Mouse (Mus musculus) MEL (cell line): ENCODE data around the gene Dpm1. TPM values are rescaled to one million over a fixed set of nuclear protein-coding genes. Genes with fewer than 3 reads are reported as not detected.

ENCODE experiments used
- DNase-seq: peaks from one replicate; pipeline ENCODE4 v3.0.0; 2011; ENCODE audit warnings: low read depth, low spot score
- H3K27ac ChIP-seq: 2 replicates; pipeline ENCODE4 v1.5.1; 2012; ENCODE audit warnings: low read depth, mild to moderate bottlenecking, control low read depth, low read length, moderate library complexity; ENCODE audit not compliant: control insufficient read depth
- H3K27me3 ChIP-seq, 2 experiments: fragments of 150-350 bp in 1 of 2; sonication (generic) in 1 of 2; 2 replicates each; pipeline ENCODE4 v1.6.1; 2012; ENCODE audit warnings: low read length in 2 of 2, mild to moderate bottlenecking in 2 of 2, improper control_type of control experiment in 1 of 2, moderate library complexity in 1 of 2; ENCODE audit not compliant: insufficient read depth in 2 of 2, control insufficient read depth in 1 of 2
- H3K36me3 ChIP-seq, 2 experiments: 2 replicates each; pipeline ENCODE4 v1.6.1; 2012 to 2014; ENCODE audit warnings: low read length in 2 of 2, improper control_type of control experiment in 1 of 2, inconsistent platforms in 1 of 2, mild to moderate bottlenecking in 1 of 2; ENCODE audit not compliant: insufficient read depth in 2 of 2, control insufficient read depth in 1 of 2
- H3K4me1 ChIP-seq, 2 experiments: fragments of 150-350 bp in 1 of 2; sonication (generic) in 1 of 2; 2 replicates each; pipeline ENCODE4 v1.6.1; 2012; ENCODE audit warnings: low read length in 2 of 2, improper control_type of control experiment in 1 of 2, mild to moderate bottlenecking in 1 of 2; ENCODE audit not compliant: insufficient read depth in 2 of 2, control insufficient read depth in 1 of 2
- H3K4me3 ChIP-seq, 2 experiments: fragments of 150-350 bp in 1 of 2; sonication (generic) in 1 of 2; 2 replicates each; pipeline ENCODE4 v1.5.1; 2012; ENCODE audit warnings: low read depth in 2 of 2, low read length in 2 of 2, mild to moderate bottlenecking in 2 of 2, moderate library complexity in 2 of 2, control low read depth in 1 of 2, improper control_type of control experiment in 1 of 2; ENCODE audit not compliant: control insufficient read depth in 1 of 2, insufficient read depth in 1 of 2
- H3K79me2 ChIP-seq: 2 replicates; pipeline ENCODE4 v1.6.1; 2012; ENCODE audit warnings: mild to moderate bottlenecking, low read length, moderate library complexity; ENCODE audit not compliant: control insufficient read depth, poor library complexity, insufficient read depth
- H3K9ac ChIP-seq: 2 replicates; pipeline ENCODE4 v1.6.1; 2012; ENCODE audit warnings: low read depth, mild to moderate bottlenecking, control low read depth, low read length, moderate library complexity; ENCODE audit not compliant: control insufficient read depth, poor library complexity, severe bottlenecking
- H3K9me3 ChIP-seq: fragments of 150-350 bp; sonication (generic); replicated peaks from 2 replicates; pipeline ENCODE4 v1.6.1; 2012; ENCODE audit warnings: mild to moderate bottlenecking, low read length, improper control_type of control experiment, moderate library complexity; ENCODE audit not compliant: insufficient read depth
- BHLHE40 ChIP-seq: IDR thresholded peaks from 2 replicates; pipeline ENCODE4 v1.6.1; 2012; ENCODE audit warnings: low read depth, mild to moderate bottlenecking, inconsistent platforms, low read length, improper control_type of control experiment, borderline replicate concordance
- CHD2 ChIP-seq: IDR thresholded peaks from 2 replicates; pipeline ENCODE4 v1.6.1; 2011; ENCODE audit warnings: low read length, improper control_type of control experiment
- CTCF ChIP-seq, 3 experiments: IDR thresholded peaks in 2 of 3; conservative IDR thresholded peaks in 1 of 3; 2 replicates each; pipeline ENCODE4 v1.5.1; 2011 to 2012; ENCODE audit warnings: low read length in 3 of 3, low read depth in 2 of 3, mild to moderate bottlenecking in 2 of 3, improper control_type of control experiment in 1 of 3, inconsistent platforms in 1 of 3, mixed read lengths in 1 of 3, moderate library complexity in 1 of 3; ENCODE audit not compliant: control insufficient read depth in 1 of 3, insufficient read depth in 1 of 3, poor library complexity in 1 of 3, severe bottlenecking in 1 of 3
- E2F4 ChIP-seq: IDR thresholded peaks from 2 replicates; pipeline ENCODE4 v1.6.1; 2011; ENCODE audit warnings: low read depth, low read length, improper control_type of control experiment, borderline replicate concordance
- HCFC1 ChIP-seq: IDR thresholded peaks from 2 replicates; pipeline ENCODE4 v1.6.1; 2012; ENCODE audit warnings: low read depth, mild to moderate bottlenecking, inconsistent platforms, low read length, improper control_type of control experiment, moderate library complexity
- MAZ ChIP-seq: IDR thresholded peaks from 2 replicates; pipeline ENCODE4 v1.6.1; 2012; ENCODE audit warnings: low read depth, mild to moderate bottlenecking, inconsistent platforms, low read length, improper control_type of control experiment
- MXI1 ChIP-seq: IDR thresholded peaks from 2 replicates; pipeline ENCODE4 v1.6.1; 2011; ENCODE audit warnings: mild to moderate bottlenecking, low read depth, low read length, improper control_type of control experiment
- NELFE ChIP-seq: IDR thresholded peaks from 2 replicates; pipeline ENCODE4 v1.6.1; 2011; ENCODE audit warnings: low read depth, low read length, improper control_type of control experiment
- POLR2A ChIP-seq, 2 experiments: IDR thresholded peaks; 2 replicates each; pipeline ENCODE4 v1.6.1; 2011 to 2012; ENCODE audit warnings: low read length in 2 of 2, mild to moderate bottlenecking in 2 of 2, control low read depth in 1 of 2, improper control_type of control experiment in 1 of 2, low read depth in 1 of 2, moderate library complexity in 1 of 2; ENCODE audit not compliant: control insufficient read depth in 1 of 2, insufficient read depth in 1 of 2, poor library complexity in 1 of 2
- TBP ChIP-seq: IDR thresholded peaks from 2 replicates; pipeline ENCODE4 v1.8.0; 2011; ENCODE audit warnings: low read depth, low read length, improper control_type of control experiment
- UBTF ChIP-seq: IDR thresholded peaks from 2 replicates; pipeline ENCODE4 v1.6.1; 2012; ENCODE audit warnings: low read depth, mild to moderate bottlenecking, inconsistent platforms, low read length, improper control_type of control experiment, moderate library complexity, borderline replicate concordance; ENCODE audit not compliant: insufficient read depth
- ZC3H11A ChIP-seq: IDR thresholded peaks from 2 replicates; pipeline ENCODE4 v1.6.1; 2012; ENCODE audit warnings: low read depth, mild to moderate bottlenecking, inconsistent platforms, low read length, improper control_type of control experiment
- ZKSCAN1 ChIP-seq: IDR thresholded peaks from 2 replicates; pipeline ENCODE4 v1.6.1; 2012; ENCODE audit warnings: low read depth, mild to moderate bottlenecking, inconsistent platforms, low read length, improper control_type of control experiment, moderate library complexity
- ZMIZ1 ChIP-seq: IDR thresholded peaks from 2 replicates; pipeline ENCODE4 v1.6.1; 2012; ENCODE audit warnings: low read depth, mild to moderate bottlenecking, inconsistent platforms, low read length, improper control_type of control experiment, moderate library complexity
- polyA plus RNA-seq, 2 experiments: library from polyadenylated mRNA; stranded (reverse) in 1 of 2; unstranded in 1 of 2; fragments of >175 nt in 1 of 2; fragments of >200 nt in 1 of 2; gene quantifications; 2 replicates each; pipeline versions ENCODE4 v1.2.1 to v1.2.4; 2012; ENCODE audit warnings: low replicate concordance in 2 of 2, low read depth in 1 of 2; ENCODE audit not compliant: insufficient read length in 2 of 2, insufficient read depth in 1 of 2, missing spikeins in 1 of 2
- total RNA-seq: library from RNA; depleted of rRNA; stranded (reverse); fragments of 300-350 nt; gene quantifications from 2 replicates; pipeline ENCODE4 v1.2.3, GENCODE M21; 2012

Gene Dpm1
- total and polyA plus RNA-seq, 3 experiments = 49.0 to 564 (median 63.5) TPM

DNA sequence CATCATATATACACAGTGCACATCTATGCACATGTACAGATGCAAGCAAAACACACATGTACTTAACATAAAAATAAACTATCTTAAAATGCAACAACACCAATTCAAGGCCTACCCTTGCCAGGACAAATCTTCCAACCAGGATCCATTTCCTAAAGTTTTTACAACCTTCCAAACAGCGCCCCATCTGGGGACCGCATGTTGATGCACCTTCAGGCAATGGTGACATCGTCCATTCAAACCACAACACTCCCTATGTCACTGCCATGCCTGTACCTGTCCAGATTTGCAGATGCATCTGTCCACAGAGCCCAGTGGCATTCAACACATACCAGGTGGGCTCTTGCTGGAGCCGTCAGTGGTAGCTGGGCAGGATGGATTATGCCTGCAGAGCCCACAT lies 12.9 kb upstream of the Dpm1 start:
- Histone ChIP-seq H3K27ac (no peak overlapping the region), H3K4me3 (no peak overlapping the region), H3K4me1 (no peaks in the 10 kb centered on the region)
- DNase-seq = no peak
- TF ChIP-seq CTCF (IDR thresholded peaks at IDR 0.05 in 2 of 3, conservative IDR thresholded peaks at IDR 0.05 in 1 of 3; ENCODE audit: control insufficient read depth in 1 of 3, insufficient read depth in 1 of 3, low read depth in 2 of 3, low read length in 3 of 3, poor library complexity in 1 of 3, severe bottlenecking in 1 of 3) = 0 out of 6 replicates have a peak, but pooled peaks of 2 of the 3 experiments have one; percentile 0 to 9
- no peak for TF ChIP-seq CHD2
- TF ChIP-seq, all 39 proteins: peak for 1
- Histone ChIP-seq H3K36me3 (no peaks in the 10 kb centered on the region), H3K27me3 (no peaks in the 10 kb centered on the region), H3K9me3 (no peaks in the 10 kb centered on the region), H3K9ac (no peak overlapping the region), H3K79me2 (no peaks in the 10 kb centered on the region)

DNA sequence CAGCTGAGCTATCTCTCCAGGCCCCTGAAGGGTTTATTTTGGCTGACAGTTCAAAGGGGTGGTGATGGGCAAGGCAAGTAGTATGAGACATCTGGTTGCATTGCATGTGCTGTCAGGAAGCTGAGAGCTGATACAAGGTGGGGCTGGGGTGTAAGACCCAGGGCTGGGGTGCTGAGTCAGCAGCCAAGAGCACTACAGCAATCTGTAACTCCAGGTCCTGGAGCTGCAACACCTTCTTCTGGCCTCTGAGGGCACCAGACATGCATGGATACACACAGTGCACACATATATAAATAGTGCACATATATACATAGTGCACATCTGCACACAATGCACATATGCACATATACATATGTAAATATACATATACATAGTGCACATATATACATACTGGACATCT lies 12.4 kb upstream of the Dpm1 start:
- TF ChIP-seq UBTF (no peak), MXI1 (no peak), CHD2 (no peak), BHLHE40 (no peak), ZMIZ1 (no peak), TBP (no peak), MAZ (no peak)
- H3K79me2 ChIP-seq = no peaks in the 10 kb centered on the region
- no peaks in the 10 kb centered on the region for H3K9me3 ChIP-seq

DNA sequence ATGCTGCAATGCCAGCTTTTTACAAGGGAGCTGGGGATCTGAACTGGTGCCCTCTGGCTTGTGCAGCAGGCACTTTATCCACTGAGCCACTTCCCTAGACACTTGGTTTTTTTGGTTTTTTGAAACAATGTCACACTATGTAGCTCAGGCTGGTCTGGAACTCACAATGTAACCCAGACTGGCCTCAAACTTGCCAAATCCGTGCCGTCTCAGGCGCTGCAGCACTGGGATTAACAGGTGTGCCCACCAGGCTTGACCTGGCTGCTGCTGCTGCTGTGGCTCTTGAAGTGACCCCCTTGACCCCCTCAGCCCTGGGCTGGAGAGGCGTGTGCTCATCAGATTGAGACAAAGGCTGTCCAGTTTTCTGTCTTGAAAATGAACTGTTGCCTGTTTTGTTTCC lies 7.9 kb upstream of the Dpm1 start:
- no peaks in the 10 kb centered on the region for H3K4me1 ChIP-seq
- no peaks in the 10 kb centered on the region for H3K27me3 ChIP-seq
- no peak overlapping the region for H3K9ac ChIP-seq
- H3K36me3 ChIP-seq = no peaks in the 10 kb centered on the region
- no peaks in the 10 kb centered on the region for H3K79me2 ChIP-seq
- DNase-seq = no peak
- no peak overlapping the region for H3K4me3 ChIP-seq
- H3K27ac ChIP-seq = no peak overlapping the region
- TF ChIP-seq HCFC1 (no peak), E2F4 (no peak), POLR2A (IDR thresholded peaks at IDR 0.05; ENCODE audit: control insufficient read depth in 1 of 2, insufficient read depth in 1 of 2, low read depth in 1 of 2, low read length in 2 of 2, poor library complexity in 1 of 2) (no peak), ZKSCAN1 (no peak), NELFE (no peak), CTCF (IDR thresholded peaks at IDR 0.05 in 2 of 3, conservative IDR thresholded peaks at IDR 0.05 in 1 of 3; ENCODE audit: control insufficient read depth in 1 of 3, insufficient read depth in 1 of 3, low read depth in 2 of 3, low read length in 3 of 3, poor library complexity in 1 of 3, severe bottlenecking in 1 of 3) (no peak), ZC3H11A (no peak)
- H3K9me3 ChIP-seq = no peaks in the 10 kb centered on the region

More for the DNA sequence above, 12.4 kb upstream of the Dpm1 start:
- Histone ChIP-seq H3K36me3 (no peaks in the 10 kb centered on the region), H3K27ac (no peak overlapping the region), H3K9ac (no peak overlapping the region), H3K4me3 (no peak overlapping the region), H3K4me1 (no peaks in the 10 kb centered on the region), H3K27me3 (no peaks in the 10 kb centered on the region)
- no peak for DNase-seq
